Mouse (Mus musculus) ovary, adult 18-20 months (tissue): Measurements from ENCODE around the gene Fndc5.
A peak's percentile ranks its signal among the peaks of the same experiment; 100 is the strongest.

Experiments
- DNase-seq: peaks from one replicate; pipeline ENCODE4 v3.0.0; 2022; ENCODE audit warnings: low spot score, mixed read lengths

Gene Fndc5

DNA sequence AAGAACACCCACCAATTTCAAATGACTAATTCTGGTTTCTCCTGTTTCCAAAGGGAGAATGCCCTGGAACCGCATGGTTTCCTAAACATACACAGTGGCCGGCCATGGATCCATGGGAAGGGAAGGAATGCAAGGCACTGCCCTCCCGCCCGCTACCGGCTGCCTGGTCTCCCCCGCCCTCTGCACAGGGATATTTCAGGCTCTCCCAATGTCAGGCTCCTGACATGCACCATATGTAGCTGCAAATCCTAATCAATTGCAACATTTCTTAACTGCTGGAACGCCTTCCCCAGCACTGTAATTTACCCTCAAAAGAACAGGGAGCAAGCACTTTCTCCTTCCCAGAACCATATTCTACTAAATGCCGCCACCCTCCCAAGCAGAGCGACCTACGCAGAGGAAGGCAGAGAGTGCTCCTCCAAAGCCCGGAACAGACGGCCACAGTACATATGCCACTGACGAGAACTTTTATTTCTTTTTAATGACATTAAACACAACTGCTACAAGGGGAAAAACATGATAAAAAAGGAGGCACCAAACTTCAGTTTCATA, 10.8 kb downstream of the Fndc5 start:
- no peak for DNase-seq

DNA sequence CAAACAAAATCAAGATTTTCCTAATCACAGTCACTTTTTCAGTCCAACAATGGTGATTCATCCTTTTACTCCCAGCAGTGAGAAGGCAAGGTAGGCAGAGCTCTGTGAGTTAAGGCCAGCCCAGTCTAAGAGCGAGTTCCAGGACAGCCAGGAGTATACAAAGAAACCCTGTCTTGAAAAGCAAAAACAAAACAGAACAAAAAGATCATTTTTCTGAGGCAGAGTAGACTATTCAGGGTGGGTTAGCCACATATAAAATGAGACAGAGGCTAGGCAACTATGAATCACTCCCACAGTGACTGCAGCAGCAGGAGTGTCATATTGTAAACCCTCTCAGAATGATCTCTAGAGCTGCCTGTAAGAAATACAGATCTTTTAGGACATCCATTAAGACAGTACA, 12.5 kb downstream of the Fndc5 start:
- no peak for DNase-seq

DNA sequence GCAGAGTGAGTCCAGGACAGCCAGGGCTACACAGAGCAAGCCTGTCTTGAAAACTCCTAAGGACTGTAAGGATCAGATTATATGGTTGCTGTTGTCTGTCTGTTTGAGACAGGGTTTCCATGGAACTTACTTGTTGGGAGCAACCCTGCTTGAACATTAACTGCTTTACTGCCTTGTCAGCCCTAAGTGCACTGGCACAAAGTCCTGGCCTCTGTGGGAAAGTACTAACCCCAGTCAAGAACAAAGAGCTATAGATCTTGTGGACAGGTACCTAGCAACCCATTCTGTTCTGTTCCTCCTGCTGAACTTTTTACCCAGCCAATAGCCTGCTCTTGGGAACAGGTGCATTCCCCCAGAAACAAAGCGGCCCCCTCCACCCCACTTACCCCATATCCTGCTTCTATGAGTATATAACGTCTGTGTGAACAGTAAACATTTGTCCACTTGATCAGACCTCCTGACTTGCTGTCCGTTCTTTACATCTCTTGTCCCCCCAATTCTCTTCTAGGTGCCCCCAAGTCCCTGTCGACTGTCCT, 14.5 kb downstream of the Fndc5 start:
- no peak for DNase-seq

DNA sequence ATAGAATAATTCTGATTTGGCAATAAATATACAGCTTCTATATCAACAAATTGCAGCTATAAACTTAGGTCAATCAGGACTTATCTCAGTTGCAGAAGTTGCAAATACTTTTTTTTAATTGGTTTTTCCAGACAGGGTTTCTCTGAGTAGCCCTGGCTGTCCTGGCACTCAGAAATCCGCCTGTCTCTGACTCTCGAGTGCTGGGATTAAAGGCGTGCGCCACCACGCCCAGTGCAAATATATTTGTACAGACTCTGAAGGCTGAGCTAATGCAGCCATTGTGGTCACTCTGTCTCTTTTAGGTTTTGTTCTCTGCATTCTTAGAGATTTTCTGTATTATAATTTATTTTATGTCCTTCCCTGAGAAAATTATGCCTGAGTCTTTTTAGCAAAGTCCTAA, 20.7 kb downstream of the Fndc5 start:
- no peak for DNase-seq

DNA sequence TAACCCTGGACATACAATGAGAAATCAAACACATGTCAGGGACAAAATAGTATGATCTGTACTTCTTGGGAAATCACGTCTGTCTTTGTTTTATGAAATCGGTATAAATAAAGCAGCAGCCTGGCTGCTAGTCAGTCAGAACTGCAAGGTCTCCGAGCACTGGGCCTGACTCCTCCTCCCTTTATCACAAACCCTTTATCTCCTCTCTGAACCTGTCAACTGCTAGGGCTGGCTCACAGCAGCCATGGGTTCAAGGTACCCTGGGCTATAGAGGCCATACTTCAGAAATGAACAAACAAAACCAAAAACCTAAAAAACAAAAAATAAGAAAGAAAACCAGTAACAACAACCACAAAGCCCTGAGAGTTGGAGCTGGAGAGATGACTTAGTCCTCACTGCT, 21.8 kb downstream of the Fndc5 start:
- DNase-seq, result no peak

DNA sequence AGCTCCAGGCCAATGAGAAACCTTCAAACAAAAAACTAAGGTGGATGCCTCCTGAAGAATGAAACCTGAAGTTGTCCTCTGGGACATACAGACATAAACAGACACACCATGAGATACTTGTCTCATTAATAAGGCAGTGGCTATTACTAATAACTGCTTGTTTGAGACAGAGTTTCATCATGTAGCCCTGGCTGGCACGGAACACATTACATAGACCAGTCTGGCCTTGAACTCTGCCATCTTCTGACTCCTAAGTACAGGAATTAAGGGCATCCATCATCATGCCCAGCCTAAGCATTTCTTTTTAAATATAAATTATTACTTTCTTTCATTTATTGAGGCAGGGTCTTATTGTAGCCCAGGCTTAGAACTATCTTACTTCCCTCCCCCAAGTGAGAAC, 24.3 kb downstream of the Fndc5 start:
- DNase-seq, result no peak

DNA sequence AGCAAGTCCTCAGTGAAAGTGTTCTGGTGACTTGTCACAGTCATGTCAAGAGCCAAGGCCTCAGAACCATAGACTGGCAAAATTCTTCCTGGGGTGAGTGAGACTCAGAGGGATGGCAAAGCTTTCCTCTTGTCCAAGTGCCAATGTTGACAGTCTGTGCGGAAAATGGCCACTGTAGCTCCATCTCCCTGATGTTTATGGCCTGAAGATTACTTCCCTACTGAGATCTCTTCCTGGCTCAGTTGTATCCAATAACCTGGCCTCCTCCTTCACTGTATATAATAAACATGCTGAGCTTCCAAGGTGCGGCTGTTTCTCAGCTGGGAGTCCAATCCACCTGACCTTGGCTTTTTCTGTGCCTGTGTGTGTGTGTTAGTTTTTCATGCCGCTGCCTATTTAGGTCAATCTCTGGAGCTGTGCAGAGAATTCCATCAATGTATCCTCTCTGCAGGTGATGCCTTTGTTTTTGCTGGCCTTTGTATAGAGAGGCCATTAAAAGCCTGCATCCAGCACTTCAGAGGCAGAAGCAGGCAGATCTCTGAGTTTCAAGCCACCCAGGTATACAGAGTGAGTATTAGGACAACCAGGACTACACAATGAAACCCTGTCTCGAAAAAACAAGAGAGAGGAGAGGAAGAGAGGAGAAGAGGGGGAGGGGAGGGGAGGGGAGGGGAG, 24.9 kb downstream of the Fndc5 start:
- DNase-seq, result no peak

DNA sequence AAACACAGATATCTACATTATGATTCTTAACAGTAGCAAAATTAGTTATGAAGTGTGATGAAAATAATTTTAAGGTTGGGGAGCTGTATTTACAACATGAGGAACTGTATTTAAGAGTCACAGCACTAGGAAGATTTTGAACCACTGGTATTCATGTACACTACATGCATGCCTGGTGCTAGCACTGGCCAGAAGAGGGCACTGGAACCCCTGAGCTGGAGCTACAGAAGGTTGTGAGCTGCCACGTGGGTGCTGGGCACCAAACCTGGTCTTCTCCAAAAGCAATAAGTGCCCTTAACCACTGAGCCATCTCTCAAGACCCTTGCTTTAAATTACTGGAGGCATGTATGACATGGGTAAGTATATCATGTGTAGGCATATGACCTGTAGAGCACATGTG, 35.7 kb downstream of the Fndc5 start:
- DNase-seq, result no peak

DNA sequence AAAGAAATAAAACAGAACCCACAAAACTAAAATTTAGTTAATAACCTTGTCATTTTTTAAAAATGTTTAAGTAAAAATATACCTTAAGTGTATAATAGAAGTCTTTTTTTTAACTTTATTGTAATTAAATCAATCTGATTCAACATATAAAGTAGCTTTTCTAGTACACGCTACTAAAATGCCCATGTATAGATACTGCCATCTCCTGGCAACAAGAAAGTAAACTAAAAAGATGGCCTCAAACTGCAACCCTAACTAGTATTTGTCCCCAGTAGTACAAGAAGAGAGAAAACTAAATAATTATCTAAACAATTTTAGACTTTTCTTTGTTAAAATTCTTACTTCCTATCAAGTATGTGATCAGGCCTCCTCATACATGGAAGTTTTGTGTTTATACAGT, 42.8 kb downstream of the Fndc5 start:
- no peak for DNase-seq

DNA sequence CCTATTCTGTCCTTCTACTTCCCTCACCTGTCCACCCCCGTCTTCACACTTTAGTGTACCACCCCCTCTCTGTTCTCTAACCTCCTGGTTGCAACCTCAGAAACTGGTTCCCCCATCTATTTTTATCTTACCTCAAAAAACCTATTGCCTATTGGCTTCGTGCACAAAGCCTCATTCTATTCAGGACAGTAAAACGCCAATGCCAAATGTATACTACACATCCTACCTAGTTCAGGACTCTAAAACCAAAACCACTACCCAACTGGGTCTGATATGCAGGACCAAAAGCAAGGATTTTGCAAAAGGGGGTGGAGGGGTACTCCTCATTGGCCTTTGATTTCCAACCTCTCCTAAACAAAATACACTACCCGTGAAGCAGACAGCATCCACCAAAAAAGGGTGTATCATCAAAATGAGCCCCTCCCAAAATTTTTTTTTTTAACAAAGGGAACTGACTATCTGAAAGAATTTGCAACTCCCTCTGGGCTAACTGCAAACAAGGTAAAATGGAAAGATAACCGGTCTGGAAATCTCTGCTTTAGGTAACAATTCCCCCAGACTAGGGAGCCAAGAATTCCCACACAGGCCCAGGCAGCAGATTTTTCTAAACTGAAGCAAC, 51.4 kb downstream of the Fndc5 start:
- DNase-seq, result no peak

DNA sequence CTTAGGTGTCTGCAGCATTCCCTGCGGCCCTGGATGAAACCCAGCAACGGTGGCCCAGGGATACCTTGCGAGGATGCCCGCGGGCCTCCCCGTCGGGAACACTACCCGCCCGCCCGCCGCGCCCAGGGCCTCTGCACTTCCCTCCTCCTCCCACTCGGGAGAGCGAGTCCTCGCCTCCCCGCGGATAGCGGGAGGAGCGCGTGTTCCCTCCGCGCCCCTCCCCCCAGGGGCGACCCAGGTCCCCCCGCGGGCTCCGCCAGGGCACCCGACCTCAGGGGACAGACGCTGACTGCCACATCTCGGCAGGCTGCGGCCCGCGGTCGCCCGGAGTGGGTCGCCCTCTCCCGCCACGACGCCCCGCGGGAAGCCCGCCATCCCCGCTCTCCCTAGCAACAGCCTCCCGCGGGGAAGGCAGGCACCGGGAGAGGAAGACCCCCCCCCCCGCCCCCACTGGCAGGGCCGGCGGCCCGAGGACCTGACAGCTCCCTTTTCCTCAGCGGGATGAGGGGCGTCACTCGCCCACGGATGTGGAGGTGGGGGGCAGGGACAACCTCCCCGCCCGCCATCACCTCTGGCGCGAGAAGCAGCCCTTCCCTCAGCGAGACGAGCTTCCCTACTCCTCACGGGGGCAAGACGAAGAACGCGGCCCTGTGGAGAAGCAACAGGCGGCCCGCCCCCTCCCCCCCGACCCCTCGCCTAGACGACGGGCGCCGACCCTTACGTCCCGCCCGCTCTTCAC, 52.2 kb downstream of the Fndc5 start:
- DNase-seq, result peak; percentile 32

DNA sequence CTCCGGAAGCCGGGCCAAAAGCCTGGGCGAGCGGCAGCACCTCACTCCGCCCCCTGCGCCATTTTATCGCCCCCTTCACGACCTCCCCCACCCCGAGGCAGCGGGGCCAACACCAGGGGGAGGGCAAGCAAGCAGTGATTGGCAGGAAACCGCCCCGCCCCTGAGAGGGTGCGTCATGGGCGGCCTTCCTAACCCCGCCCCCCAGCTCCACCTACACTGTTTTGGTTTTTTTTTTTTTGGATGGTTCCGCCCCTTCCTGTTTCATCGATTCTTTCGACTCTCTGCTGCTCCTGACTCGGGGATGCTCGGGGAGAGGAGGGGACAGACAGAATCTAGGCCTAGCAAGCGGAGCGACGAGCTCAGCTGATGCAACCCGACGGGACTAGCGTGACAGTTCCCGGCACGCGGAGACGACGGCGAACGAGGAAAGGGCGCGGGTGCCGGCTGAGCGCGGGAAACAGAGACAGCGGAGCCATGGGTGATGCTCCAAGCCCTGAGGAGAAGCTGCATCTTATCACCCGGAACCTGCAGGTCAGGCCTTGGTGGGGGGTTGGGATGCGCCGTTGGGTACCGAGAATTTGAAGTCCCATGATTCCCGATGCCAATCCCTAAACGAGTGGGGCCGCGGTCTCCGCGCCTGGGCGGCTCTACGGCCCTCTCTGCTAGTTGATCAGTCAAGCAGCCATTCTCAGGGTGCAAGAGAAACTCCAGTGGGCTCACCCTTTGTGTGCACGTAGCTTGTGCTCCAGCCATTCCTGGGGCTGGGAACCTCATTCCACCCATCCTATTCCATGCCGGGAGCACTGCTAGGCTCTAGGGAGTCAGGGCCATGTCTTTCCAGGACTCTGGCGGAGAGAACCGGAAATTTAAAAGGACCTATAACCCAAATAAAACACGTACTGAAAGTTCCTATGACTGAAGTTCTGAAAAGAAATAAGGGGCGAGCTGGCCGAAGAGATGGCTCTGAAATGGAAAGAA, 53.0 kb downstream of the Fndc5 start, which contains the start of the genes S100pbp and Yars:
S100pbp (minus strand) TSS at position 186 of the 978 bp plus-strand sequence.
Yars (plus strand) TSS at position 219 of the 978 bp plus-strand sequence.
- peak; percentile 96 for DNase-seq

DNA sequence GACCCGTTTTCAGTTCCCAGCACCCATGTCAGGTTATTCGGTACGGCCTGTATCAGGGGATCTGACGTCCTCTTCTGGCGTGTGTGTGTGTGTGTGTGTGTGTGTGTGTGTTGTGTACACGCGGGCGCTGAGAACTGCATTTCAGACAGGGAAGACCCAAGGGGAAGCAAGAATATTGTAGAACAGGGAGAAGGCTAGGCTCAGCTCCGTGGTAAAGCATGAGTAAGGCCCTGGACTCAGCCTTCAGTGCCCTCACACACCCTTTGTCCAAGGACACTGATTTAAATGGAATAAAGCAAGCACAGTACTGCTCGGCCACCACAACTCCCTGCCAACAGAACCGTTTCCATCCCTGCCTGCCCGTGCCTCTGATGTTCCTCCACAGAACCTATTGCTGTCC, 53.7 kb downstream of the Fndc5 start:
- DNase-seq, result no peak

DNA sequence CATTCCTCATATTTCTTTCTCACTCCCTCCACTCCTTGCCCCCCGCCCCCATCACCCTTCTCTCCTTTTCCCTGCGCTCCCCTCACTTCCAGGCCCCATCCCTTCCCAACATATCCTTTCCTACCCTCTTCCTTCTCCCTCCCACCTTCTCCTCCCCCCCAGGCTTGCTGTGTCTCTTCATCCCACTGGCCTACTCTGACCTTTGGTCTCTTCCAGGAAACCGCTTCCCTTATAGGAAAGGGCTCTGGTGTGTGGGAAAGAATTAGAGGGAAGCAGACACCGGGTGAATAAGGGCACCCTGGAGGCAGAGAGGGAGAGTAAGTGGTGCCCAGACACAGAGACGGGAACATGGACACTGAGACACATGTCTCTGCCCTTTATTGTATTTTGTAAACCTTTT, 54.9 kb downstream of the Fndc5 start:
- DNase-seq, result no peak
